Mouse (Mus musculus) ES-E14 (cell line): ENCODE measurements around the gene Gng5. TPM values are rescaled to one million over a fixed set of nuclear protein-coding genes. Genes with fewer than 3 reads are reported as not detected.

ENCODE experiments used
- DNase-seq: peaks from one replicate; pipeline ENCODE4 v3.0.0-alpha.2; 2013; ENCODE audit warnings: low read depth, low spot score
- H3K27ac ChIP-seq: 2 replicates; pipeline ENCODE4 v1.5.1; 2012; ENCODE audit warnings: low read depth, mild to moderate bottlenecking, low read length, moderate library complexity, mixed read lengths; ENCODE audit not compliant: poor library complexity, insufficient read depth, severe bottlenecking
- H3K36me3 ChIP-seq: 2 replicates; pipeline ENCODE4 v1.6.1; 2012; ENCODE audit warnings: mild to moderate bottlenecking, low read length, moderate library complexity, mixed read lengths; ENCODE audit not compliant: control insufficient read depth, poor library complexity, insufficient read depth, severe bottlenecking
- H3K4me1 ChIP-seq, 2 experiments: fragments of 150-350 bp in 1 of 2; sonication (generic) in 1 of 2; 2 replicates each; pipeline ENCODE4 v1.6.1; 2012; ENCODE audit warnings: low read length in 2 of 2, mild to moderate bottlenecking in 1 of 2, mixed read lengths in 1 of 2; ENCODE audit not compliant: control insufficient read depth in 2 of 2, insufficient read depth in 2 of 2, poor library complexity in 1 of 2
- H3K4me3 ChIP-seq, 2 experiments: fragments of 150-350 bp in 1 of 2; sonication (generic) in 1 of 2; 2 replicates each; pipeline ENCODE4 v1.5.1; 2012; ENCODE audit warnings: low read length in 2 of 2, low read depth in 1 of 2, mild to moderate bottlenecking in 1 of 2, mixed read lengths in 1 of 2; ENCODE audit not compliant: insufficient read depth in 1 of 2, poor library complexity in 1 of 2, severe bottlenecking in 1 of 2
- H3K9ac ChIP-seq: 2 replicates; pipeline ENCODE4 v1.6.1; 2012; ENCODE audit warnings: low read depth, mild to moderate bottlenecking, low read length, mixed read lengths; ENCODE audit not compliant: poor library complexity, insufficient read depth, severe bottlenecking
- H3K9me3 ChIP-seq: fragments of 150-350 bp; sonication (generic); 2 replicates; pipeline ENCODE4 v1.6.1; 2012; ENCODE audit warnings: low read depth, mild to moderate bottlenecking, low read length; ENCODE audit not compliant: control insufficient read depth, insufficient read depth
- CHD2 ChIP-seq: IDR thresholded peaks from 2 replicates; pipeline ENCODE4 v1.6.1; 2014; ENCODE audit warnings: mild to moderate bottlenecking, low read depth, low read length, inconsistent platforms
- HCFC1 ChIP-seq: IDR thresholded peaks from 2 replicates; pipeline ENCODE4 v1.6.1; 2012; ENCODE audit warnings: low read length, inconsistent platforms, borderline replicate concordance; ENCODE audit not compliant: insufficient read depth
- MAFK ChIP-seq: IDR thresholded peaks from 2 replicates; pipeline ENCODE4 v1.6.1; 2014; ENCODE audit warnings: mild to moderate bottlenecking, low read depth, low read length, inconsistent platforms; ENCODE audit not compliant: insufficient read depth
- ZC3H11A ChIP-seq: IDR thresholded peaks from 2 replicates; pipeline ENCODE4 v1.6.1; 2012; ENCODE audit warnings: low read depth, mild to moderate bottlenecking, inconsistent platforms, low read length, borderline replicate concordance
- ZNF384 ChIP-seq: IDR thresholded peaks from 2 replicates; pipeline ENCODE4 v1.6.1; 2012; ENCODE audit warnings: low read depth, low read length, inconsistent platforms
- in situ Hi-C, 2 experiments: fragments of 600-800 bp; cut with MboI; formaldehyde crosslinking; loops; one replicate each; pipeline ENCODE4 v1.15.1; 2025; ENCODE audit warnings: low sequenced_read_pairs in 2 of 2, inconsistent platforms in 1 of 2; ENCODE audit not compliant: unreplicated experiment in 2 of 2
- total RNA-seq: library from RNA; depleted of rRNA; stranded (reverse); fragments of 300-350 nt; gene quantifications from 2 replicates; pipeline ENCODE4 v1.2.3, GENCODE M21; 2012

Gng5 gene
- total RNA-seq, 1 experiment: 234 TPM

DNA sequence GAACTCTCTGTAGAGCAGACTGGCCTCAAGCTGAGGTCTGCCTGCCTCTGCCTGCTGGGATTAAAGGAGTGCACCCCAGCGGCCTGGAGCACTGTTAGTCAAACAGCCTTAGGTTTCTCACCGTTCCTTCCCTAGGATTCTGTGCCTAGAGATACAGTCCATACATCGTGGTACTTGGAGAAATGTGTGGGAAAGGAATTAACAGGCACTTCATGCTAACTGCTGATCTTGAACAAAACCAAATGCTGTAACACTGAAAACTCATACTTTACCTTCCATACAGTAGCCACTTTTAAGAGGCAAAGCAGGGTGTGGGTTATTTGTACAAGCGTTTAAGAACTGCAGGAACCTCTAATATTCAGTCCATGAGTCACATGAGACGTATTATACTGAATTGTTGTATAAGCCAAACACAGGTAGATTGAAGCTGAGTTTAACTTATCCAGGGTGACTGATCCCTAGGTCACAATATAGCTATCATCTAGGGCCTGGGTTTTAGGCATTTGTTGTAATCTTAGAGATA is 2.1 kb downstream of the Gng5 start:
- TF ChIP-seq ZC3H11A (no peak), CHD2 (no peak), HCFC1 (no peak), MAFK (no peak), ZNF384 (no peak)
- DNase-seq: no peak
- H3K9ac ChIP-seq: peak overlapping the region; percentile 31; the same call in 1 of the 2 replicates
- H3K27ac ChIP-seq: no peak overlapping the region
- H3K9me3 ChIP-seq: no peaks in the 10 kb centered on the region
- H3K36me3 ChIP-seq: peaks cover 9% of the 10 kb centered on the region
- peaks cover 0 to 4% of the 10 kb centered on the region in 2 experiments; a peak in 1 of 4 replicates for H3K4me1 ChIP-seq
- in situ Hi-C loops: no loop called here
- H3K4me3 ChIP-seq: peak overlapping the region in 1 of 2 experiments; percentile 98; a peak in 1 of 4 replicates

GRCm38 (mm10) chr3:146506711-146507110 is 7.1 kb downstream of the Gng5 start:
- Histone ChIP-seq H3K4me3 (no peak overlapping the region), H3K27ac (no peak overlapping the region)
- in situ Hi-C loops: no loop called here

DNA sequence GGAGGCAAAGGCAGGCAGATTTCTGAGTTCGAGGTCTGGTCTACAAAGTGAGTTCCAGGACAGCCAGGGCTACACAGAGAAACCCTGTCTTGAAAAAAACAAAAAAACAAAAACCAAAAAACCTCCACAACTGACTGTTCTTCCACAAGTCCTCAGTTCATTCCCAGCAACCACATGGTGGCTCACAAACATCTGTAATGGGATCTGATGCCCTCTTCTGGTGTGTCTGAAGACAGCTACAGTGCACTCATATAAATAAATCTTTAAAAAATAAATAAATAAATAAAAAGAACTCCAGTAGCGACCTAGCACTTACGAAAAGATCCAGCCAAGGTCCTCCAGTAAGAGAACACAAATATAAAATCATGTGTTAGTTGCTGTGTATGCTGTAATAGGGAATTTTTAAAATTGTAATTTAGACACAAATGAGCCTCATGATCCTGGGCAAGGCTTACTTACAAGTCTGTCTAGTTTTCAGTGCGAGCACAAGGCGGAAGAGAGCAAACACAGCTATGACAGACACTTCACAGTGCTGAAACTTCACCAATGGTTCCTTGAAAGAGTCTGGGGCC is 20.7 kb downstream of the Gng5 start:
- H3K9ac ChIP-seq: peak overlapping the region; percentile 76
- H3K36me3 ChIP-seq: peaks cover 10% of the 10 kb centered on the region
- no peak overlapping the region for H3K27ac ChIP-seq
- no peaks in the 10 kb centered on the region for H3K9me3 ChIP-seq
- H3K4me3 ChIP-seq: peak overlapping the region; percentile 92 to 98
- in situ Hi-C loops: no loop called here
- TF ChIP-seq CHD2 (no peak), ZC3H11A (no peak), ZNF384 (no peak), MAFK (no peak), HCFC1 (no peak)
- H3K4me1 ChIP-seq: peaks cover 0 to 2% of the 10 kb centered on the region in 2 experiments; a peak in 1 of 4 replicates
- DNase-seq: no peak

More at GRCm38 (mm10) chr3:146506711-146507110, 7.1 kb downstream of the Gng5 start:
- H3K9ac ChIP-seq: no peak overlapping the region
- no peak for TF ChIP-seq ZNF384
- TF ChIP-seq HCFC1: no peak
- TF ChIP-seq MAFK: no peak
- TF ChIP-seq CHD2: no peak
- TF ChIP-seq ZC3H11A: no peak
- H3K9me3 ChIP-seq: no peaks in the 10 kb centered on the region
- DNase-seq: no peak
- no peaks in the 10 kb centered on the region for H3K4me1 ChIP-seq
- H3K36me3 ChIP-seq: peaks cover 21% of the 10 kb centered on the region

DNA sequence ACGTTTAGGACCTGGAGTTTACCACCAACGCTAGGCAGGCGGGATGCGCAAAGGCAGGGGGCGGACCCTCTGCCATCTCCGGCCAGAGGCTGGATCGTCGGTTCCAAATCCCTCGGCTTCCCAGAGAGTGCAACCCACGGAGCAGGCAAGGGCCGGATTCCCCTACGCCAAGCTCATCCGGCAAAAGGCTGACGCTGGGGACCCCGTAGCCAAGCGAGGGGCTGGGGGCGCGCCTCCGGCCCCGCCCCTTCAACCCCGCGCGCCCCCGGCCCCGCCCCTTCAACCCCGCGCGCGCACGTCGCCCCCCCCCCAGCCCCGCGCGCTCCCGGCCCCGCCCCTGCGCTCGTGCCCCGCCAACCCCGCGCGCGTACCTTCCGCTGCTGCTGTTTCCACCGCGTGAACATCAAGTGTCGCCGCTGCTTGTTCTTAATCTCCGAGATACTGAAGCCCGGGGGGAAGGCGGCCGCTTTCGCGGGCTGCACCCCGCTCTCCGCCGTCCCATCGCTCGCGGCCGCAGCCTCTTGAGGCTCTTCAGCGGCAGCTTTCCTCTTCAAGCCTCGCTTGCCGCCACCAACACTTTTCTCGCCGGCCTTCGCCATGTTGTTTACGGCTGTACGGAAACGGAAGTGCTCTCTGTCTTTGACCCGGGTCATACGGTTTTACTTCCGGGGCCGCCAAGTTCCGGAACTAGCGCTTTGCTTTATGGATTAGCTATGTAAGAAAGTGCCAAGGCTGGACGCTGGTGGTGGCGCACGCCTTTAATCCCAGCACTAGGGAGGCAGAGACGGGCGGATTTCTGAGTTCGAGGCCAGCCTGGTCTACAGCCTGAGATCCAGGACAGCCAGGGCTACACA is 21.4 kb downstream of the Gng5 start, which contains the start of gene Rpf1:
Rpf1 (minus strand) TSS at position 632 of the 854 bp plus-strand sequence.
- peak within 1 kb of the TSS; percentile 92 to 98 for H3K4me3 ChIP-seq
- H3K36me3 ChIP-seq: peaks cover 10% of the 10 kb centered on the region
- H3K9ac ChIP-seq: peak within 1 kb of the TSS; percentile 98
- in situ Hi-C loops: no loop called here
- H3K27ac ChIP-seq: peak within 1 kb of the TSS; percentile 97
- TF ChIP-seq MAFK: no peak
- peak; percentile 59 for TF ChIP-seq CHD2
- TF ChIP-seq HCFC1: peak; percentile 69
- no peak for TF ChIP-seq ZC3H11A
- no peaks in the 10 kb centered on the region for H3K9me3 ChIP-seq
- peak; percentile 77 for DNase-seq
- H3K4me1 ChIP-seq: peaks cover 0 to 2% of the 10 kb centered on the region in 2 experiments; a peak in 1 of 4 replicates
